Mouse (Mus musculus) frontal cortex, adult 2 months (tissue): ENCODE data around the gene Srsf10. TPM values are rescaled to one million over a fixed set of nuclear protein-coding genes. Genes with fewer than 3 reads are reported as not detected.
A peak's percentile ranks its signal among the peaks of the same experiment; 100 is the strongest.

ENCODE experiments used
- DNase-seq, 2 experiments: peaks; one replicate each; pipeline ENCODE4 v3.0.0; 2022; ENCODE audit warnings: low spot score in 1 of 2; ENCODE audit errors: extremely low spot score in 1 of 2
- polyA plus RNA-seq: library from polyadenylated mRNA; depleted of rRNA; stranded (reverse); fragments of >200 nt; gene quantifications from 2 replicates; pipeline ENCODE4 v1.2.3, GENCODE M21; 2012

Srsf10 gene
- polyA plus RNA-seq, 1 experiment = 68.5 TPM

GRCm38 (mm10) chr4:135883401-135883851 lies 27.9 kb downstream of the Srsf10 start:
- DNase-seq = no peak

GRCm38 (mm10) chr4:135883881-135884516 lies 28.5 kb downstream of the Srsf10 start:
- DNase-seq = no peak

- DNase-seq = no peak
These were observed 29.0 kb downstream of the Srsf10 start for GRCm38 (mm10) chr4:135884531-135884930.

GRCm38 (mm10) chr4:135885676-135886075 lies 30.1 kb downstream of the Srsf10 start:
- no peak for DNase-seq

GRCm38 (mm10) chr4:135886184-135886583 lies 30.6 kb downstream of the Srsf10 start:
- no peak for DNase-seq

- DNase-seq = no peak
These were observed 33.0 kb downstream of the Srsf10 start for GRCm38 (mm10) chr4:135888448-135889057.

- no peak for DNase-seq
These were observed 33.8 kb downstream of the Srsf10 start for GRCm38 (mm10) chr4:135889146-135889883.

GRCm38 (mm10) chr4:135889884-135890283 lies 34.3 kb downstream of the Srsf10 start:
- DNase-seq = peak in 1 of 2 experiments; percentile 79

- no peak for DNase-seq
These were observed 36.0 kb downstream of the Srsf10 start for GRCm38 (mm10) chr4:135891539-135891938.

GRCm38 (mm10) chr4:135892884-135893283 lies 37.3 kb downstream of the Srsf10 start:
- DNase-seq = no peak

GRCm38 (mm10) chr4:135895071-135895571 lies 39.6 kb downstream of the Srsf10 start, which contains the start of gene Cnr2:
TSS of gene Cnr2 (plus strand) at chr4:135895394.
- DNase-seq = no peak

- no peak for DNase-seq
These were observed 40.6 kb downstream of the Srsf10 start for GRCm38 (mm10) chr4:135896157-135896556.

- no peak for DNase-seq
These were observed 43.0 kb downstream of the Srsf10 start for GRCm38 (mm10) chr4:135898380-135899049.

GRCm38 (mm10) chr4:135899050-135899448 lies 43.5 kb downstream of the Srsf10 start:
- no peak for DNase-seq

GRCm38 (mm10) chr4:135900008-135900407 lies 44.5 kb downstream of the Srsf10 start:
- DNase-seq = no peak

- DNase-seq = no peak
These were observed 47.2 kb downstream of the Srsf10 start for GRCm38 (mm10) chr4:135902606-135903242.

- DNase-seq = no peak
These were observed 49.3 kb downstream of the Srsf10 start for GRCm38 (mm10) chr4:135904810-135905209.

GRCm38 (mm10) chr4:135906633-135907032 lies 51.1 kb downstream of the Srsf10 start:
- DNase-seq = no peak

- no peak for DNase-seq
These were observed 53.9 kb downstream of the Srsf10 start for GRCm38 (mm10) chr4:135909326-135910066.

GRCm38 (mm10) chr4:135911531-135911930 lies 56.0 kb downstream of the Srsf10 start:
- no peak for DNase-seq
